Mouse (Mus musculus) heart, postnatal 4 days (tissue): ENCODE results near the gene Gm45233. TPM values are rescaled to one million over a fixed set of nuclear protein-coding genes. Genes with fewer than 3 reads are reported as not detected.

ENCODE experiments used
- DNase-seq: peaks from one replicate; pipeline ENCODE4 v3.0.0; 2021
- total RNA-seq, 2 experiments: library from RNA; stranded (reverse); gene quantifications; 2 replicates each; pipeline ENCODE4 v1.2.3; 2021

The Gm45233 gene
- total RNA-seq, 2 experiments from 2014 or later = 2.9 to 3.0 TPM

DNA sequence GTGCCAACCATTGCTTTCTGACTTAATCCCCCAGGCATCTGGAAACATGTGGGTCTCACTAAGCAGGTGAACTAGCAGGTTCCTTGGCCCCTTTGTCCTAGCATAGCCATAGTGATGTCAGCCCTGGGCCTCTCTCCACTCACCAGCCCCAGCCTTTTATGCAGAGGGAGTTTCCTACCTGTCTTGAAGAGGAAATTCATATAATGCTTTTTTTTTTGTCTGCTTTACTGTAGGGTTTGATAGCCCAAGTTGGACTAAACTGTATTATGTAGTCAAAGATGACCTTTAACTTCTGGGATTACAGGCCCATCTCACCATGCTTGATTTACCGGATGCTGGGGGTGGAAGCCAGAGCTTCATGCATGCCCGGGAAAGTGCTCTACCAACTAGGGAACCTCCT, 5.9 kb downstream of the Gm45233 start:
- no peak for DNase-seq

DNA sequence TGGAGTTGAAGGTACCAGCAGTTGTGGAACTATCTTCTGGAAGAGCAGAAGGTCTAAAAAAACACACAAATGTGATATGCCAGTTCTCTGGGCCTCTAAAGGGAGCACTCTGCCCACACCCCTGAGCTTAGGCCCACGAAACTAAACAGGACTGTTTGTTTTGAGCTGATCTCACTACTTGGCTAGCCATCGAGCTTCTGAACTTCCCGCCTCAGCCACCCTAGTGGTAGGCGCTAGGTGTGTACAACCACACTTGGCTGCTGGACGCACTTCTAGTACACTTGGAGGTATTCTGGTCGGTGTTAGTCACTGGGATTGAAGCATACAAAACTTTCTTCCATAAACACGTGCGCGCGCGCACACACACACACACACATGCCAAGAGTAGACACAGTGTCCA, 7.8 kb downstream of the Gm45233 start:
- no peak for DNase-seq

DNA sequence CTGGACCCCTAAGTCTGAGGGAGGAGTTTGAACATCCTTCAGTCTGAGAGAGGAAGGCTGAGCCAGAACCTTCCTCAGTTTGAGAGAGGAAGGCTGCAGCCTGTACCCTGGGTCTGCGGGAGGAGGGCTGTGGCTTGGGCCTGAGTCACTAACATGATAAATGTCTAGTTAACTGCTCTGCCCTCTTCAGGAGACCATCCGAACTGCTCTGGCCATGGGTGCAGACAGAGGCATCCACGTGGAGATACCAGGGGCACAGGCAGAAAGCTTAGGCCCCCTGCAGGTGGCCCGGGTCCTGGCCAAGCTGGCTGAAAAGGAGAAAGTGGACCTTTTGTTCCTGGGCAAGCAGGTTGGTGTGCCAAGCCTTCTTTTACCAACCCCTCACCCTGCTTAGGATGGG, 8.7 kb downstream of the Gm45233 start:
- peak; percentile 46 for DNase-seq

DNA sequence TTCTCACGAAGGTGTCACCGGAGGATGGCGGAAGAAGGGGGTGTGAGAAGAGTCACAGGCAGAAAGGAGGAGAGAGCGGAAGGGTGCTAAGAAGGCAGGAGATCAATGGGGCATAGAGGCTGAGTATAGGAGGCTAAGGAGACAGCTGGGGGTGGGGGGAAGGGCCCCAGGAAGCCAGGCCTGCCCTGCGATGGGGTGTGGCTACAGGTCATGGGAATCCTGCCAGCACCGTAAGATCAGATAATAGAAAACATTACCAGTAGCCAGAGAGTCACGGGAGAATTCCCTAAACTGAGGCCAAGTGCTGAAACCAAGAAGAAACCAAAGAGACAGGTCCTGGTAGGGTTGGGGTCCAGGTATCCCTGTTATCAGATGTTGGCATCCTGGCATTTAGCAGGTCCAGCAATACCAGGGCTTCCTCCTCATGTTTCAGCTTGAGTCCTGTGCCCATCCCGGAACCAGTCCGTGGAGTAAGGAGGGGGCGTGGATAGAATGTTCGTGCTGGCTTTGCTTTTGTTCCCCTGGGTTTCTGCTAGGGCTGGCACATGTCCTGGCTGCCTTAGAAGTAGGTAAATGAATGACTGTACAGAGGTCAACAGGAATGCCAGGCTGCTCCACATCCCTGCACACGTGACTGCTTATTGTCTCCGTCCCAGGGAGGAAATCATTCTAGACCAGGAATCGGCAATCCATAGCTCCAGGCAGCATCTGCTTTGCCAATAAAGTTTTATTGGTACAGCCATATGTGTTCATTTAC, 9.8 kb downstream of the Gm45233 start:
- no peak for DNase-seq

DNA sequence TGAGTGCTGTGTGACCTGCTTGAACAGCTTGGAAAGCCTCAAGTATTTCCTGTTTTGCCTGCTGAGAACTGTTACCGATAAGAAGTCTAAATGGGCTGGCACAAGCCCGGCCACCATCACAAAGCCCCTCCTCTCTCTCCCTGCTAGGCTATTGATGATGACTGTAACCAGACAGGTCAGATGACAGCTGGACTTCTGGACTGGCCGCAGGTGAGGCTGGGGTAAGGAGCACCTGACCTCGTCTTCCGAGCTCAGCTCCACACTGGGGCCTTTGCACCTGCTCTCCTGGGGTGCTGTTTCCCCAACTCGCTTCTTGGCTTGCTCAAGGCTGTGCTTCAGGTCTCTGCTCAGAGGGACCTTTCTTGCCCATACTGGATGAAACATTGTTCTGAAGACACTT, 10.4 kb downstream of the Gm45233 start:
- DNase-seq = no peak

DNA sequence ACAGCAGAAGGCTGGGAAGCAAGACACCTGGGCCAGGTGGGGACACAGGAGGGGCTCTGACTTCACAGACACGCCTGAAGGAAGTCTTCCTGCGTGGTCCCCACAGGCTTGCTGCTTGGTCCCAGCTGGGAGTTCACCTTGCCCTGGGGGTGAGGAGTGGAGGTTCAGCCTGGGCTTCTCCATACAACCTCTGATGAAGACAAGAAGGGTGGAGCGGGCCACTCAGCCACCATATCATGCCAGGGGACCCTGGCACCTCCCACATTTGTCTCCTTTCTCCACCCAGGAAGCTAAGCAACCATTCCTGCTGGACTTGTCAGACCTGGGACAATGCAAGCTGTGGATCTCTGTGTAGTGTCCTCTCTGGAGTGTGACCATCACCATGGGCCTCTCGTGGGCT, 18.9 kb downstream of the Gm45233 start, which contains the start of gene Vsig10l:
Vsig10l (plus strand) TSS at position 301 of the 400 bp plus-strand sequence.
- DNase-seq = no peak

DNA sequence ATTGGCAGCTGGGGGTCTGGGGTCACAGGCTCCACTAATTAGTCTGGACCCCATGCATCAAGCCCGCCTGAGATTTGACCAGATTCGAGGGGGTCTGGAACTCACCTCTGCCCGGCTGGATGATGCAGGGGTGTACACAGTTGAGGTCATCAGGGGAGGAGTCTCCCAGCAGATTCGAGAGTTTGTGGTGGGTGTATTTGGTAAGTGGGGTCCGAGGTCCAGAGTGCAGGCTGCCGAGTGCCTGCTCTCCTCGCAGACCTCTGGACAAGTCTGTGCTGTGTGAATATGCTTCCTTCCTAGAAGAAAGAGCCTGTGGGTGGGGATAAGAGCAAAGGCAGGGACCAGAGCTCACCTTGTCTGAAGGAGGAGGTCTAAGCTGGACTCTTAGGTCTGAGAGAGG, 20.0 kb downstream of the Gm45233 start:
- DNase-seq = no peak

DNA sequence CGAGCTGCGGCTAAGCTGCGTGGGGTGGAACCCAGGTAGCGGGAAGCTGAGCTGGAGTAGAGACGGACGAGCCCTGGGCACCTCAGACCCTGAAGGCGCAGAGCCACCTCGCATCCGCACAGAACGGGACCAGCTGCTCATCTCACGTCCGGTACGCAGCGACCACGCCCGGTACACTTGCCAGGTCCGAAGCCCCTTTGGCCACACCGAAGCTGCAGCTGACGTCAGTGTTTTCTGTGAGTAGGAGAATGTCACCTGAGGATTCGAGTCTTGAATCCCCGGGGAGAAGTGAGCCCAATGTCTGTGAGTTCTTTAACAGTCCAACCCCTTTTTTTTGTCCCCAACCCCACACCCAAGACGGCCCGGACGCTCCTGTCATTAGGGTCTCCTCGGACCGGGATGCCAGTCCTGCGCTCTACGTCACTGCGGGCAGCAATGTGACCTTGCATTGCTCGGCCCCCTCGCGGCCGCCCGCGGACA, 21.0 kb downstream of the Gm45233 start:
- peak; percentile 22 for DNase-seq

DNA sequence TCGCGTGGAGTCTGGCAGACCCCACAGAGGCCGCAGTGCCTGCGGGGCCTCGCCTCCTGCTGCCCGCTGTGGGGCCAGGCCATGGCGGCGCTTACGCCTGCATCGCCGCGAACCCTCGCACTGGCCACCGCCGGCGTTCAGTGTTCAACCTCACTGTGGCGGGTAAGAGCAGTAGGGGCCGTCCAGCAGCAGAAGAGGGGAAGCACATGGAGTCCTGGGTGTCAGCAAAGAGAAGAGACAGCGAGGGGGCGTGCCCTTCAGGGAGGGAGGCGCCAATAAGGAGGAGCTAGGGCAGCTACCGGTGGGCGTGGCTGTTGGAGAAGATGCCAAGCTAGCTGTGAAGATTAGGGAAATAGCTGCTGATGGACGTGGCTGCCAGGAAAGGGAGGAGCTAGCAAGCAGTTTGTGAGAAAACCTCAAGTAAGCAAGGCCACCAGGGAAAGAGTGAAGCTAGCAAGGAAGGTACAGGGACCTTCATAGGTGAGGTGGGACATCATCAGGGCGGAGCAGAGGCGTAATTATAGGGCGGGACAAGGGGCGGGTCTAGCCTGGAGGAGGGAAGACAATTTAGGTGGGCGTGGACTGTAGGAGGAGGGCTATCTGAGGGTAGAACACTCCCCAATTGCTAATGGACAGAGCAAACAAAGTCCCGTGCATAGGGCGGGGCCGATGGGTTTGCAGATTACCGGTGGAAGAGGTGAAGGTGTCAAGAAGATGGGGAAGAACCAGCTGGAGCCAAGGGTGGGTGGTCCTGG, 21.6 kb downstream of the Gm45233 start:
- peak; percentile 92 for DNase-seq

DNA sequence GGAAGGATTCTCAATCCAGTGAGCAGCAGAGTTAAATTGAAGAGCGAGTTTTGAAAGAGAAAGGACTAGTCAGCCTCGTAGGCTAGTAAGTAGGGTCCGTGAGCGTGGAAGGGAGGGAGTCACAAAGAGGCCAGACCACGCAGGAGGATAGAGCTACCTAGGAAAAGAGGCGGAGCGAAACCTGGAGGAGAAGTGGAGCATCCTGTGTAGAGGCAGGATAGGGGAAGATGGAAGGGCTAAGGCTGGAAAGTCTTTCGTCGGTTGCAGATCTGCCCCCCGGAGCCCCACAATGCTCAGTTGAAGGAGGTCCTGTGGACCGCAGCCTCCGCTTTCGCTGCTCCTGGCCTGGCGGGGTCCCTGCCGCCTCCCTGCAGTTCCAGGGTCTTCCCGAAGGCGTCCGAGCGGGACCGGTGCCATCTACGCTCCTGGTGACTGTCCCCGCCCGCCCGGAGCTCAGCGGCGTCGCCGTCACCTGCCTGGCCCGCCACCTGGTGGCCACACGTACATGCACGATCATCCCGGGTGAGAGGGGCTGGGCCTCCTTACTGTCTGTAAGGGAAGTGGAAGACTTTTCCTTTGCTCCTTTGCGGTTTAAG, 22.3 kb downstream of the Gm45233 start:
- peak; percentile 94 for DNase-seq

DNA sequence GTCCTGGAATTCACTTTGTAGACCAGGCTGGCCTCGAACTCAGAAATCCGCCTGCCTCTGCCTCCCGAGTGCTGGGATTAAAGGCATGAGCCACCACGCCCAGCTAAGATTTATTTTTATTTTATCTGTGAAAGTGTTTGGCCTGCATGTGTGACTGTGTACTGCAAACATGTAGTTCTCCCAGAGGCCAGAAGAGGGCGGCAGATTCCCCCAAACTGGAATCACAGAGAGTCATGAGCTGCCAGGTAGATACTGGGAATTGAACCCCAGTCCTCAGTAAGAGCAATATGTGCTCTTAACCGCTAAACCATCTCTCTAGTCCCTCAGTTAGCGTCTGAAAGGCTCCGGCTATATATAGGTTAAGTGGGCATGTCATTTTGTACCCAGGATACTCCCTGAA, 26.4 kb downstream of the Gm45233 start:
- peak; percentile 35 for DNase-seq

DNA sequence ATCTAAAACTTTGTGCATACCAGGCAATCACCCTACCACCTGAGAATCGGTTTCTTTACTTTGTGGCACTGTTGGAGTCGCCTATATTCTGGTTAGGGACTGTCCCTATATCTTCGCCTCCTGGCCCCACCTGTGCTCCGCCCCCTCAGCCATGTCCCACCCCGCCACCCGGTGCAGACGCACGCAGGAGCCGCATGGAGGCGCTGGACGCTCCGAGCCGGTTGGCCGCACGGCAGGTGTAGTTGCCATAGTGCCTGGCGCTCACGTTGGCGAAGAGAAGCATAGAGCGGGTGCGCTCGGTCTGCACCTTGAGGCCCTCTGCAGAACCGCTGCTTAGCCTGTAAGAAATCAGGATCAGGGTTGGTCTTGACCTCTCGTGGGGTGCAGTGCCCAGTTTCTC, 31.8 kb downstream of the Gm45233 start:
- no peak for DNase-seq

DNA sequence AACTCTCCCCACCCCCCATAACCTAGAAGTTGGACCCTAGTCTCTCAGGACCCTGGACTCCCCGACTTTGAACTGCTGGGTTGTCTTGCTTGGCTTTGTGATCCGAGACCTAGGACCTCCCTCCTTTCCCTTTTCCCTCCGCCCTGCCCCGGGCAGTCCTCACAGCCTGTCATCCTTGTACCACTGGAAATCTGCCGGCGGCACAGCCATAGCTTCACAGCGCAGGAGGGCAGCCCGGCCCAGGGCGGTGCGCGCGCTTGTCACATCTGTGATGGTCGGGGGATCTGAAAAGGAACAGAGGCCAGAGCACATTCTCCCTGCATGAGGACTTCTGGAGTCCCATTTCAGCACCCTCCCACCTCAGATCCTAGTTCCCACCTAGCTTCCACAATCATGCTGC, 32.4 kb downstream of the Gm45233 start:
- DNase-seq = no peak

DNA sequence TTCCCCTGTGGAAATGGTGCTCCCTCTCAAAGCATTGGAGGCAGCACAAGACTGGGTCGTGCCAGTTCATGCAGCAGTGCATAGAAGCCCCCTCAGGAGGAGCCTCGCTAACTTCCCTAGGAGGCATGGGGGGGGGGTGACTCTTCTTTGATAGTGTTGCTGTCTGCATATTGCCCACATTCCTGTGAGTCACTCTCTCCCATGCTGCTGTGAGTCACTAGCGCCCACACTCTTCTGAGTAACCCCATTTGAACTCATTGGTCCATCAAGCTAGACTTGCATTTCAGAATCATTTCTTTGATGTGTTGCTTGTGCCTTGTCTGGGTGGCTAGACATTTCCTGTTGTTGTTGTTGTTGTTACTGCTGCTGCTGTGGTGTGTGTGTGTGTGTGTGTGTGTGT, 37.3 kb downstream of the Gm45233 start:
- DNase-seq = no peak

DNA sequence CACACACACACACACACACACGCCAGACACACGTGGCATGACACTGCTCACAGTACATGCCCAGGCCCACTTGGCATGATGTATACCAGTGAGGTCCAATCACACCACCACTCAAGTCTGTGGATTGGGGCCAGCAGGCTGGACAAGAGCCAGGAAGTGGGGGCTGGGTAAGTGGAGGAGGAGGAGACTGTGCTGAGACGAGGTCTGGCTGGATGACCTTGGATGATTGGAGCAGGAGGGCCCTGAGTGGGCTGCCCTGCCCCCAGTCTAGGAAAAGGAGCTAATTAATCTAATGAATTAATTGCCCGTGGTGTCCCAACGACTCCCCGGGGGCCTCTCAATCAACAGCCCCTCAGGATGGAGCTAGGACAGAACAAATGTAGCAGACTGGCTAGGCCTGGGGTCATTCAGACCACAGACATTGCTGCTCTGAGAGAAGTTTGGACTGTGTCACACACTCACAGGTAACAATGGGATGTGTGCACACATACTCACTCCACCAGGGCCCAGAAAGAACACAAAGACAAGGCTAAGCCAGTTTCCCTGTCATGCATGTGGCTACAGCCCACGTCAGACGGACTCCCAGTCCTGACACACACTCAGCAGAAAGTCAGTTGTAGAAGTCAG, 38.3 kb downstream of the Gm45233 start:
- peak; percentile 72 for DNase-seq

DNA sequence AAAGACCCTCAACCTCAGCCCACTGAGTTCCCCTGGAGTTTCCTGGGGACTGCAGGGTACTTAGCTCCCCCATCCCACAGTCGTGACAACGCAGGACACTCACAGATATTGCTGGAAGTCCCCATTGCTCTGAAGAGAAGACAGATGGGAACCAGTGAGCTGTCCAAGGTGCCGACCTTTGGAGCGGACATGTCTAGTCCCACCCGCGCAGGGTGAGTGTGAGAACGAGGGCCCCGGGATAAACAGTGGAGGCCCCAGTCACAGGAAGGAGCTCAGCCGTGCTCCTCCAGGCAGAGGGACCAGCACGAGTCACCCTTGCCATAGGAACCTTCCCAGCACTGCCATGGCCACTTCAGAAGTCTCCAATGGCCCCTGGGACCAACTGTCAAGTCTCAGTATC, 39.3 kb downstream of the Gm45233 start:
- peak; percentile 37 for DNase-seq

DNA sequence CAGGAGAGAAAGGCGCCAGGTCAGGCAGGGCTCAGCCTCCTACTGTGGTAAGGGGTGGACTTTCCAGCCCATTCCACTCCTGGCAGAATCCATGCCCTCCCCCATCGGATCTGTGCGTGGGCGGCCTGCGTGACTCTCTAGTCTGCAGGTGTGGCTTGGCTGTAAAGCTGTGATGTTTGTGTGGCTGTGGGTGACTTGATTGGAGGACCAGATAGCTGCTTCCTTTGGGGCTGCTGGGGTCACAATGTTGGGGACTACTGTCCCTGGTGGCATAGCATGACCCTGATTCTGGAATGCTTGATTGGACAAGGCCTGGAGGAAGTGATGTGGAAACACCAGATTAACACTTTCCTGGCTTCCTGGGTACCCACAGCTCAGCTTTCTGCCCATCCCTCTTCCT, 44.7 kb downstream of the Gm45233 start:
- no peak for DNase-seq

DNA sequence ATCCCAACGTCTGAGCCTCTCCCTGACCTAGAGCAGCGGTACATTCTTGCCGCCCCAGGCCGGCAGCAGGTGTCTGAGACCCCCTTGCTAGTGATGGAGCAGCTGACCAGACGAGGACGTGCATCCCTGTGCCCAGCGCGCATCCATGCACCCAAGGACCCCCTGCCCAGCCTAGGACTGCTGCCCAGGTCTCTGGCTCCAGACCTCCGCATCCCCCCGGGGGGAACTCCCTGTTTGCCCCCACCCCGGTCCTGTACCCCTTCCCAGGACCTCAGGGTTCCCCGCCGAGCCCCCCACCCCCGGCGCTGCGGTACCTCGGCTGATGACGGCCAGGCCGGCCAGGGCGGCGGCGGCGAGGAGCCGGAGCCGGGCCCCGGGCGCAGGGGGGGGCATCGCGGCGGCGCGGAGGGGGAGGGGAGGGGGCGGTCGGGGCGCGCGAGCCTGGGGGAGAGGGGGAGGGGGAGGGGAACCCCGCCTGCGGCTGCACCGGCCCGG, 45.8 kb downstream of the Gm45233 start, which contains the start of gene Iglon5:
Iglon5 (minus strand) TSS at position 445 of the 495 bp plus-strand sequence.
- no peak for DNase-seq

DNA sequence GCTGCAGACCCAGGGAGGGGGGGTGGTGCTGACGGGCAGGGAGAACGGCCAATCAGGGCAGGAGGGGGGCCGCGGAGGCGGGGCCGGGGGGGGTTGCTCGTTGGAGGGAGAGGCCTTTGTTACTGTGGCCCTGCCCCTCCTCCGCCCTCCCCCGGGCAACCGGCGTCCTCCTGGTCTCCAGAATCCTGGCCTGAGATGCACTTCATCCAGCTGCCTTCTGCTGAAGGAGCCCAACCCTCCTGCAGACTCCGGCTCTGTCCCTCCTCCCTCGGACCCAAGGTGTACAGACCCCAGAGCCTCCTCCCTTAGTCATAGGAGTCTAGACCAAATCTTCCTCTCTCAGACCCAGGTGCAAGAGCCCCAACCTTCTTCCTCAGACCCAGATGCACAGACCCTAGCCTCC, 46.3 kb downstream of the Gm45233 start:
- DNase-seq = peak; percentile 31

DNA sequence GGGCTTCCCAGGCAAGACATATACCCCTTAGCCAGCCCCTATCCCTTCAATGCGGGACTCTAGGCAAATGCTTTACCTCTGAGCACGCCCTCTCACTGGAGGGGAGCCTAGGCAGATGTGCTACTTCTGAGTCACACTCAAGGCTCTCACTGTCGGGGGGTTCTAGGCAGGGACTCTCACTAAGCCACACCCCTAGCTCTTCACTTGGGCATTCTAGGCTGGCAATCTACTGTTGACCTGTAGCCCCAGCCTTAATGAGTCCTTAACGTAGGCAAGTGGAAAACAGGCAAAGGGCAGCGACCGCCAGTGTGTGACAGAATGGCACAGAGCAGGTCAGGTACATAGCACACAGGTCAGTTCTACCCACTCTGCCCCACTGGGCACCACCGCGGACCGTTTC, 46.9 kb downstream of the Gm45233 start:
- no peak for DNase-seq

DNA sequence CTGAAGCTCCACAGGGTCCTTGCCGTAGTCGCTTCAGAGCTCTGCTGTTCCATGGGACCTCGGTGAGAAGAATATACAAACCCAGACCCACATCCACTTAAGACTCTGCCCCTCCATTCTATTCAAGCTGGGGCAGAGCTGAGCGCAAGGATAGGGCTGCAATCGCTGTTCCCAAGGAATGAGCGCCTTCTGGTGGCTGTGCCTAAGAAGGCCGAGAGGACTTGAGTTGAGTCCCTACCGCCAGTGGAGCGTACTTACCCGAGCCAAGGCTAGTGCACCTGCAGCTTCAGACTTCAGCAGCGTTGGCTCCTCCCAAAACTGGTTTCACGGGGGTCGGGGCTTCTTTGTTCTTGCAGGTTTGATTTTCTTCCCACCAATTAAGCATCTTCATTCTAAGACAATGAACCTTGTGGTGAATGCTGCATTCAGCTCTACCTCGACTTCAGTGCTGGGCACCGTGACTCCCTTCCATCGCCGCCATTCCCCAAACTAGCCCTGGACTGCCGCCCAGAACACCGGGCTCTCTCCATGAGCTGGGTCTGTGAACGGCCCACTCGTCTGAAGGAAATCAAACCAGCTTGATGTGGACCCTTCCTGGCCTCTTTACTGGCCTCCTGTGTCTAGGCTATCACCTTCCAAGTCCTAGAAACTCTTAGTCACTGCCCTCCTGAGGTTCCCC, 51.6 kb downstream of the Gm45233 start:
- DNase-seq = peak; percentile 43
